Mouse (Mus musculus): Measurements from ENCODE around the gene Kdm7a. TPM values are rescaled to one million over a fixed set of nuclear protein-coding genes. Genes with fewer than 3 reads are reported as not detected.

Kdm7a gene
- total RNA-seq, 1 experiment from 2014 or later, result 19.3 TPM

DNA sequence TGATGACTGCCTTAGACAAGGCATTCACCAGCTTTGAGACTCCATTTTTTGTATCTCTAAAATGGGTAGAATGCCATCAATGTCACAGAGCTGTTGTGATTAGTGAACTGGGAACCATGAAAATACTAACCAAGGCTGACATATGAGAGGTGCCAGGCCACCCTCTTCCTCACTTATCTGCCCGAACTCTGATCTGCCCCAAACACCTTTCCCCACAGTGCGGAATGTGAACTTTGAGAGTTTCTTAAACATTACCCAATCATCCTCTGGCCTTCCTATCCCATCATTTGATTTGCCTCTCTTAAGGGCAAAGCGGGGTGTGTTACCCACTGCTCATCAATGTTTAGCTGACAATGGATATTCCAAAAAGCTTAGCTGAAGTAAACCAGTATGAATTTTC is 93.9 kb downstream of the Kdm7a start:
- ATAC-seq (replicated peaks; ENCODE audit: low read depth, poor library complexity, severe bottlenecking), result no peak

DNA sequence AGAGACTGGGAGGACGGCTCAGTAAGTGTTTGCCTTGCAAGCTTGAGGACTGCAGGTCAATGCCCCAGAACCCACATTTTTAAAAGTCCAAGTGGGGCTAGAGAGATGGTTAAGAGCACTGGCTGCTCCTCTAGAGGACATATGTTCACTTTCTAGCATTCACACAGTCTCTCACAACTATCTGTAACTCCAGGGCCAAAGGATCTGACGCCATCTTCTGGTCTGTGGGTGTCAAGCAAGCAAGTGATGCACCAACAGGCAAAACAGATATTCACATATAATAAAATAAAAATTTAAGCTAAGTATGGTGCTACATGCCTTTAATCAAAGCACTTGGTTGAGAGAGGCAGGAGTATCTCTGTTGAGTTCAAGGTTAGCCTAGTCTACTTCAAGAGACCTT is 99.8 kb downstream of the Kdm7a start:
- ATAC-seq (replicated peaks; ENCODE audit: low read depth, poor library complexity, severe bottlenecking), result peak; percentile 56; the same call in 1 of the 2 replicates

DNA sequence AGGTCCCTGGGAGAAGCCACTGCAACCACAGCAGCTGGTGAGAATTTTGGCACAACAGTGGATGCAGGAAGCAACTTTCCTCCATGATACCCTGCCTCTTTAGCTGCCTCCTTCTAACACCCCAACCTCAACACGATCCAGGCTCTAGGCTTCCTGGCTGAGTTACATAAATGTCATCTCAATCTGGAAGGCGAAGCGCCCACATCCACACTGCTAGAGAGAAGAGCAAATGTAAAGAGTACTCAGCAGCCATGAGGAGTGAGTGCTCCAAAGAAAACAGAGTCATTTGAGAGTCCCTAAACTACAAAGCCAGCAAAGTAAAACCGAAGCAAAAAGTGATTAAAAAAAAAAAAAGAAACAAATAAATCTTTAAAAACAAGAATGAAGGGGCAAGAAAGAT is 102.0 kb downstream of the Kdm7a start:
- ATAC-seq (replicated peaks; ENCODE audit: low read depth, poor library complexity, severe bottlenecking), result no peak

Other genes starting within 250 kb of the Kdm7a start
- 8.5 and 13.7 TPM in 2 replicates for gene Parp12, start 88.4 kb downstream of the Kdm7a start, total RNA-seq (2017)
- gene Slc37a3, start 170.9 kb upstream of the Kdm7a start, total RNA-seq (2017), result 0.92 and 5.1 TPM in 2 replicates
- gene Rab19, start 174.4 kb upstream of the Kdm7a start, total RNA-seq (2017), result 2.2 and 2.5 TPM in 2 replicates
- gene Mkrn1, start 213.7 kb upstream of the Kdm7a start, total RNA-seq (2017), result 44.3 and 54.4 TPM in 2 replicates